In the genomic region with DNA sequence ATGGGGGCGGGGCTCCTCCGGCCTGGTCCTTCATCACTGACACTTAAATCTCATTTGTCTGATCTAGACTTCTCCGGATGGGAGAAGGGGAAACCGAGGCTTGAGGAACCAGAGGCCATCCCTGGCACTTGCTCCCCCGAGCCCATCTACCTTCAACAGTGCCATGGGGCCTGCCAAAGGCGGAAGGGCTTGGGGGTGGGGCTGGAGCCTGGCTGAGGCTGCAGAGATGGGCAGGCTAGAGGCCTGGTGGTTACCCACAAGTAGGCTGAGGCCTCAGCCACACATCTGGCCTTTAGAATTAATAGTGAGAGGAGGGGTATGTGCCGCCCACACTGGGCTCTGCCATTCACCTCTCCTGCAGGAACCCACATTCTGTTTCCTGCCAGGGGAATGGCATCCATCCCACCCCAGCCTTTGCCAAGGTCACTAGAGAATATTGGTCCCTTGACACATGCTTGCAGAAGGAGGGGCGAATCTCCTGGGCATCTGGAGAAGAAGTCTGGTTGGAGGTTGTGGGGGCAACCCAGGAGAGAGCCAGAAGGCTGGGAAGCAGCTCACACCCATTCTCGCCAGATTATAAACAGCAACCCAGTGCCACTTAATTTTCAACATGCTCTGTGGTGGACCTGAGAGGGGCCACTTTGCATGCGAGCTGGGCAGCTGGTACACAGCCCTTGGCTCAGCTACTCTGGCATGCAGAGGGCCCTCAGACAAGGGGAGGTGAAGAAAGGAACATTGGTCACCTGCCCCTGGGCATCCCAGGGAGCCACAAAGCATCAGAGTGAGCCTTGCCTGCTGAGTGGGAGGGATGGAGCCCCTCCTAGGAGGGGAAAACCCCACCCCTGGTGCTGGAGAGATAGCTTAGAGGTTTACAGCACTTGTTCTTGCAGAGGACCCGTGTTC, we compare ENCODE assay signal across 18 mouse cellular contexts. TPM values are rescaled to one million over a fixed set of nuclear protein-coding genes. Genes with fewer than 3 reads are reported as not detected.
DNase-seq lines count a peak whose midpoint lies in the region; ATAC-seq and TF ChIP-seq lines count a peak whose summit lies in the region.
"Had no signal": no experiment of that assay in that cellular context is flagged by ENCODE, and none has a peak within 500 bp of the region (broad histone marks: within the 10 kb centered on the region; RNA-seq: fewer than 3 reads in every experiment).

No protein-coding gene starts in this region.

- peaks cover 5% of the 10 kb centered on the region for H3K4me1 ChIP-seq in heart, adult 2 months (ENCODE audit: control insufficient read depth, insufficient read depth, low read length)
- H3K4me1 ChIP-seq in lung, postnatal 0 days (ENCODE audit: insufficient read depth, low read depth, low read length) = 0 out of 2 replicates have a peak, but pooled peaks cover 5% of the 10 kb centered on the region
- 0 out of 2 replicates have a peak, but pooled peaks cover 2% of the 10 kb centered on the region for H3K4me1 ChIP-seq in lung, adult 2 months (ENCODE audit: control insufficient read depth, insufficient read depth, low read length)
- H3K4me1 ChIP-seq in embryonic facial prominence, embryonic 15.5 days = peaks cover 33% of the 10 kb centered on the region

- peak; percentile 45 for ATAC-seq in lung, postnatal 0 days
- peak; percentile 55 for ATAC-seq in embryonic facial prominence, embryonic 15.5 days (ENCODE audit: insufficient number of reproducible peaks, low FRiP score, low TSS enrichment, low read depth)
- ATAC-seq: forebrain, postnatal 0 days; midbrain, embryonic 15.5 days had no signal

- no peak overlapping the region for H3K4me2 ChIP-seq in lung, postnatal 0 days (replicated peaks; ENCODE audit: low read depth, low read length)
- no peak overlapping the region for H3K4me2 ChIP-seq in embryonic facial prominence, embryonic 15.5 days (replicated peaks)
- peak overlapping the region; percentile 60 for H3K4me2 ChIP-seq in myocyte (ENCODE audit: low read depth)
- H3K4me2 ChIP-seq: kidney, embryonic 15.5 days; liver, embryonic 15.5 days; midbrain, embryonic 15.5 days had no signal

- H3K4me3 ChIP-seq in heart, adult 2 months = no peak overlapping the region
- no peak overlapping the region for H3K4me3 ChIP-seq in lung, postnatal 0 days (ENCODE audit: low read depth, low read length)
- no peak overlapping the region for H3K4me3 ChIP-seq in lung, adult 2 months (replicated peaks; ENCODE audit: extremely low read depth, low read depth, low read length)
- H3K4me3 ChIP-seq in embryonic facial prominence, embryonic 15.5 days (replicated peaks) = no peak overlapping the region
- H3K4me3 ChIP-seq in myocyte = no peak overlapping the region
- H3K4me3 ChIP-seq: heart, embryonic 10.5 days; kidney, embryonic 15.5 days; liver, embryonic 15.5 days; midbrain, embryonic 15.5 days had no signal

- 77% methylated on average over 11 of the region's 11 CpGs for WGBS in heart, adult 2 months
- WGBS in lung, postnatal 0 days = 66% methylated on average over 11 of the region's 11 CpGs
- 69% methylated on average over 11 of the region's 11 CpGs for WGBS in lung, adult 2 months
- 66% methylated on average over 11 of the region's 11 CpGs for WGBS in embryonic facial prominence, embryonic 15.5 days

- H3K9ac ChIP-seq in heart, adult 2 months (ENCODE audit: low read depth, low read length) = no peak overlapping the region
- no peak overlapping the region for H3K9ac ChIP-seq in lung, postnatal 0 days (replicated peaks; ENCODE audit: low read depth)
- no peak overlapping the region for H3K9ac ChIP-seq in embryonic facial prominence, embryonic 15.5 days
- H3K9ac ChIP-seq: forebrain, postnatal 0 days; kidney, embryonic 15.5 days; liver, embryonic 15.5 days; midbrain, embryonic 15.5 days had no signal

- H3K9me3 ChIP-seq in lung, postnatal 0 days (ENCODE audit: low read length) = no peaks in the 10 kb centered on the region
- H3K9me3 ChIP-seq in embryonic facial prominence, embryonic 15.5 days (replicated peaks) = no peaks in the 10 kb centered on the region
- H3K9me3 ChIP-seq: heart, embryonic 10.5 days; kidney, embryonic 15.5 days; liver, embryonic 15.5 days; midbrain, embryonic 15.5 days had no signal

- no peak for TF ChIP-seq POLR2A in heart, adult 2 months (IDR thresholded peaks at IDR 0.05; ENCODE audit: insufficient read depth, low read depth, low read length)
- TF ChIP-seq POLR2A in lung, adult 2 months (IDR thresholded peaks at IDR 0.05; ENCODE audit: borderline replicate concordance, extremely low read depth, low read depth, low read length) = no peak
- TF ChIP-seq POLR2A in myocyte (IDR thresholded peaks at IDR 0.05; ENCODE audit: insufficient read length, low read depth) = no peak

- DNase-seq in heart, adult 11 months = peak; percentile 93
- no peak for DNase-seq in heart, adult 2 months
- DNase-seq in lung, postnatal 0 days (ENCODE audit: low spot score) = peak; percentile 36
- no peak for DNase-seq in lung, adult 2 months
- DNase-seq in embryo, embryonic 10.5 days (ENCODE audit: low spot score) = no peak
- DNase-seq: cerebellum, adult 11 months; cerebellum, postnatal 25 days; forebrain, postnatal 0 days; gastrocnemius, postnatal 14 days; heart, postnatal 10 days; layer of hippocampus, postnatal 36 days had no signal

- no peaks in the 10 kb centered on the region for H3K27me3 ChIP-seq in heart, adult 2 months (ENCODE audit: control insufficient read depth, insufficient read depth, low read length)
- H3K27me3 ChIP-seq in lung, postnatal 0 days (replicated peaks; ENCODE audit: insufficient read depth, low read length) = no peaks in the 10 kb centered on the region
- no peaks in the 10 kb centered on the region for H3K27me3 ChIP-seq in embryonic facial prominence, embryonic 15.5 days
- no peaks in the 10 kb centered on the region for H3K27me3 ChIP-seq in myocyte (ENCODE audit: control insufficient read depth, insufficient read depth, insufficient read length)
- H3K27me3 ChIP-seq: kidney, embryonic 15.5 days; midbrain, embryonic 15.5 days had no signal

- intact Hi-C loops in heart, adult 2 months (cut with DNase I) = no loop called here

- H3ac ChIP-seq in myocyte (ENCODE audit: control insufficient read depth, insufficient read length) = no peak overlapping the region

- H3K36me3 ChIP-seq in heart, adult 2 months (ENCODE audit: control insufficient read depth, insufficient read depth, low read length) = no peaks in the 10 kb centered on the region
- no peaks in the 10 kb centered on the region for H3K36me3 ChIP-seq in lung, postnatal 0 days (ENCODE audit: insufficient read depth, low read length)
- H3K36me3 ChIP-seq in embryonic facial prominence, embryonic 15.5 days = no peaks in the 10 kb centered on the region
- H3K36me3 ChIP-seq in myocyte (ENCODE audit: control insufficient read depth, insufficient read depth) = no peaks in the 10 kb centered on the region
- H3K36me3 ChIP-seq: heart, embryonic 10.5 days; liver, embryonic 15.5 days; midbrain, embryonic 15.5 days had no signal

- H3K27ac ChIP-seq in heart, adult 2 months = no peak overlapping the region
- no peak overlapping the region for H3K27ac ChIP-seq in lung, postnatal 0 days (ENCODE audit: low read length)
- H3K27ac ChIP-seq in embryonic facial prominence, embryonic 15.5 days (replicated peaks) = no peak overlapping the region
- H3K27ac ChIP-seq: heart, embryonic 10.5 days; kidney, embryonic 15.5 days; liver, embryonic 15.5 days; midbrain, embryonic 15.5 days had no signal

- TF ChIP-seq EP300 in heart, adult 2 months (IDR thresholded peaks at IDR 0.05; ENCODE audit: insufficient read depth, low read depth, low read length) = no peak
- TF ChIP-seq EP300 in lung, postnatal 0 days (IDR thresholded peaks at IDR 0.05) = no peak

- no peaks in the 10 kb centered on the region for H3K79me2 ChIP-seq in heart, adult 2 months (replicated peaks; ENCODE audit: control insufficient read depth, insufficient read depth, low read length)
- H3K79me2 ChIP-seq in myocyte (ENCODE audit: control insufficient read depth, insufficient read depth) = no peaks in the 10 kb centered on the region

- TF ChIP-seq CTCF in heart, adult 2 months (IDR thresholded peaks at IDR 0.05) = no peak
- no peak for TF ChIP-seq CTCF in lung, postnatal 0 days (IDR thresholded peaks at IDR 0.05)
- TF ChIP-seq CTCF in lung, adult 2 months (IDR thresholded peaks at IDR 0.05; ENCODE audit: insufficient read depth, low read length) = no peak

RNA-seq across cellular contexts. Expression of a gene that starts 1.6 kb away (rescaled TPM):
- total RNA-seq in heart, adult 2 months (2021) = 10 to 100 TPM; 11.5 to 16.7 TPM
- polyA plus RNA-seq in heart, adult 2 months (2012; rRNA removed) = 20.3 and 20.5 TPM in 2 replicates
- 17.4 and 18.8 TPM in 2 replicates for polyA plus RNA-seq in lung, postnatal 0 days (2015; fragmentation: Nextera tagmentation; extraction: Ambion mirVana)
- 46.7 and 49.9 TPM in 2 replicates for polyA plus RNA-seq in lung, adult 2 months (2012; rRNA removed)
- 20.8 and 21.3 TPM in 2 replicates for polyA plus RNA-seq in embryonic facial prominence, embryonic 15.5 days (2015; fragmentation: Nextera tagmentation; extraction: Ambion mirVana)
- 65.8 TPM for polyA plus RNA-seq in myocyte (2012; fragmentation: generic; extraction: Trizol)

RNA-seq across cellular contexts. Expression of a gene that starts 31.6 kb away (rescaled TPM):
- total RNA-seq in heart, adult 2 months (2021) = 1 to 10 TPM; 9.7 to 9.8 TPM
- polyA plus RNA-seq in heart, adult 2 months (2012; rRNA removed) = 7.3 and 9.7 TPM in 2 replicates
- 10.0 and 11.3 TPM in 2 replicates for polyA plus RNA-seq in lung, postnatal 0 days (2015; fragmentation: Nextera tagmentation; extraction: Ambion mirVana)
- 16.7 and 18.2 TPM in 2 replicates for polyA plus RNA-seq in lung, adult 2 months (2012; rRNA removed)
- polyA plus RNA-seq in embryonic facial prominence, embryonic 15.5 days (2015; fragmentation: Nextera tagmentation; extraction: Ambion mirVana) = 31.0 and 32.4 TPM in 2 replicates
- polyA plus RNA-seq in myocyte (2012; fragmentation: generic; extraction: Trizol) = 28.5 TPM

RNA-seq across cellular contexts. Expression of a gene that starts 32.4 kb away (rescaled TPM):
- total RNA-seq in heart, adult 2 months (2021) = under 1 TPM; 0.08 to 0.11 TPM
- polyA plus RNA-seq in heart, adult 2 months (2012; rRNA removed) = 0.08 TPM in 1 of 2 replicates, not detected in the other
- polyA plus RNA-seq in lung, postnatal 0 days (2015; fragmentation: Nextera tagmentation; extraction: Ambion mirVana) = 0.21 and 0.35 TPM in 2 replicates
- polyA plus RNA-seq in lung, adult 2 months (2012; rRNA removed) = 0.08 TPM in 1 of 2 replicates, not detected in the other
- polyA plus RNA-seq in embryonic facial prominence, embryonic 15.5 days (2015; fragmentation: Nextera tagmentation; extraction: Ambion mirVana) = 1.2 TPM in 2 replicates
- 14.7 TPM for polyA plus RNA-seq in myocyte (2012; fragmentation: generic; extraction: Trizol)
- polyA plus RNA-seq: small intestine, adult 2 months had no signal

RNA-seq across cellular contexts. Expression of a gene that starts 43.3 kb away (rescaled TPM):
- 1 to 10 TPM; 4.3 to 5.6 TPM for total RNA-seq in heart, adult 2 months (2021)
- 5.0 and 8.8 TPM in 2 replicates for polyA plus RNA-seq in heart, adult 2 months (2012; rRNA removed)
- 13.2 and 13.7 TPM in 2 replicates for polyA plus RNA-seq in lung, postnatal 0 days (2015; fragmentation: Nextera tagmentation; extraction: Ambion mirVana)
- polyA plus RNA-seq in lung, adult 2 months (2012; rRNA removed) = 15.9 and 21.6 TPM in 2 replicates
- polyA plus RNA-seq in embryonic facial prominence, embryonic 15.5 days (2015; fragmentation: Nextera tagmentation; extraction: Ambion mirVana) = 20.6 TPM in 2 replicates
- polyA plus RNA-seq in myocyte (2012; fragmentation: generic; extraction: Trizol) = 7.2 TPM

RNA-seq across cellular contexts. Expression of a gene that starts 45.0 kb away (rescaled TPM):
- total RNA-seq in heart, adult 2 months (2021) = 1 to 10 TPM; 1.4 to 2.4 TPM
- polyA plus RNA-seq in heart, adult 2 months (2012; rRNA removed) = 6.1 and 7.4 TPM in 2 replicates
- 1.2 and 1.4 TPM in 2 replicates for polyA plus RNA-seq in lung, postnatal 0 days (2015; fragmentation: Nextera tagmentation; extraction: Ambion mirVana)
- polyA plus RNA-seq in lung, adult 2 months (2012; rRNA removed) = 8.1 and 12.7 TPM in 2 replicates
- polyA plus RNA-seq in embryonic facial prominence, embryonic 15.5 days (2015; fragmentation: Nextera tagmentation; extraction: Ambion mirVana) = 1.5 and 2.0 TPM in 2 replicates
- polyA plus RNA-seq in myocyte (2012; fragmentation: generic; extraction: Trizol) = 4.0 TPM

Comparison
In these comparisons a context has a peak if more than half of its experiments do, and no peak if none do; other contexts are left out.
1. DNase-seq: peak in heart, adult 11 months (single experiment) and lung, postnatal 0 days (single experiment); none in heart, adult 2 months (0 of 2), lung, adult 2 months (single experiment) and embryo, embryonic 10.5 days (single experiment).